Mouse (Mus musculus) T-helper 2 cell (primary cell): Measurements from ENCODE around the gene Trib3.

ENCODE experiments used
- in situ Hi-C: fragments of 300-600 bp; cut with MboI, MseI; formaldehyde crosslinking; loops from one replicate; pipeline ENCODE4 v1.15.1; 2025; ENCODE audit warnings: high pct_unique_total_duplicates

Trib3 gene

DNA sequence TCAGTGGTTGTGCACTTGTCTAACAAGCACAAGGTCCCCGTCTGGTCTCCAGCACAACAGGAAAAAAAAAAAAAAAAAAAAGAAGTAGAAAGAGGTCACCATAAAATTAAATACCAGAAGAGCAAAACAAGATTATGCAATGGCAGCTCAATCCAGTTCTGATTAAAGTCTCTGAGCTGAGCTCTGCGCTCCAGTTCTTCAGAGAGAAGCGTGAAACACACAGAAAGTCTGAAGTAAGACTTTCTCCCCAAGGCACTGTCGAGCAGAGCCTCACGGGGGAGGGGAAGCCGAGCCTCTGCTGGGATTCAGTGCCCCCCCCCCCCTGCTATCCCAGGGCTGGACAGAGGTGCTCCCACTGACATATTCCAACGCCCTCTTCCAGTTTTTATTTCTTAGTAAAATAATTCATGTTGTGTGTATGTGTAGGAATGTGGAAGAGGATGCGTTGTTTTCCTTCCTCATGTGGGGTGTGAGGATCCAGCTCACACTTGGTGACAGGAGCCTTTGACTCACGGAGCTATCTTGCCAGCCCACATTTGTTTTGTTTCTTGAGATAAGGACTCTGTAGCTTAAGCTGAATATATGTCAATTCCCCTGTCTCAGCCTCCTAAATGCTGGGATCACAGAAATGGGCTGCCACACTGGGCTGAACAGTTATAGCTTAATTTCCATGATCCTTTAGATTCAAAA lies 3.1 kb upstream of the Trib3 start:
- in situ Hi-C loops, result no loop called here

DNA sequence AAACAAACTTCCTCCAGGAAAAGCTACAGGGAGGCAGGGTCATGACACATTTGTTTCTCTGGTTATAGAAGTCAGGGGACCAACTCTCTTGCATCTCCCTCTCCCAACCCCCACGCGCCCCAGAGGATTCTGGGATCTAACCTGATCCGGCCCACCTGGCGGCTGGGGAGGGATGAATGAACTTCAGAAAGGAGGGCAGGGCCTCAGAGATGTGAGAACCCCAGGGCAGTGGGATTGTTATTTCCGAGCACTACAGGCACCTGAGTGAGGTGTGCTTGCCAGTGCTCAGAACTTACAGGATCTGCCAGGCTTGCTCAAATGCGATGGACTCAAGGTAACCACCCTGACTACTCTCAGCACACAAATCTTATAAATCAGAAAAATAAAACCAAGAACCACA lies 1.6 kb upstream of the Trib3 start:
- in situ Hi-C loops, result no loop called here

DNA sequence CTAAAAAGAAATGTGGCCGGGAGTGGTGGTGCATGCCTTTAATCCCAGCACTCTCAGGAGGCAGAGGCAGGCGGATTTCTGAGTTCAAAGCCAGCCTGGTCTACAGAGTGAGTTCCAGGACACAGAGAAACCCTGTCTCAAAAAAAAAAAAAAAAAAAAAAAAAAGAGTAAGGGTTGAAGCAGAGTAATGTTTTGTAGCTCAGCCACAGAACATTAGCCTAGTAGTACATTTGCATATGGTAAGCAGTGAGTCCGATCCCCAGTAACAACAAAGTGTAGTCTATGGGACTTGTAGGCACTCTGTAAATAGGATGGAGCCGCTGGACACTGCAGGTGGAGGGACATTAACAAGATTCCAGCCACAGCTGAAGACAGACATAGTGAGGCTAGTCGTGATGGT lies 1.1 kb upstream of the Trib3 start:
- in situ Hi-C loops, result no loop called here

DNA sequence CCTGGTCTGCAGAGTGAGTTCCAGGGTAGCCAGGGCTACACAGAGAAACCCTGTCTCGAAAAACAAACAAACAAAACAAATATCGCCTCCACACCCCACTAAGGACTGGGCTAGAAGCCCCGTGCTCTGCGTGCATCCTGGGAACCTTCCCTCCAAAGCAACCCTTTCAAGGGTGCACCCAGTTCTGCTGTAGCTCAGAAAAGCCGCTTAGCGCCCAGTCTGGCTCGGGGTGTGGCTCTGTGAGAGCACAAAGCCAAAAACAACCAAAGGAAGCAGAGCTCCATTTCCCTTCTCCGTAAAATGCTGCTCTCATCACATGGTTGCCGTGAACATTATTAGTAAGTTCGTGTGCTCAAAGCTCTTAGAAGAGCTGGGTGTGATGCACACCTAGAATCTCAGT lies 529 bp upstream of the Trib3 start:
- in situ Hi-C loops, result no loop called here

DNA sequence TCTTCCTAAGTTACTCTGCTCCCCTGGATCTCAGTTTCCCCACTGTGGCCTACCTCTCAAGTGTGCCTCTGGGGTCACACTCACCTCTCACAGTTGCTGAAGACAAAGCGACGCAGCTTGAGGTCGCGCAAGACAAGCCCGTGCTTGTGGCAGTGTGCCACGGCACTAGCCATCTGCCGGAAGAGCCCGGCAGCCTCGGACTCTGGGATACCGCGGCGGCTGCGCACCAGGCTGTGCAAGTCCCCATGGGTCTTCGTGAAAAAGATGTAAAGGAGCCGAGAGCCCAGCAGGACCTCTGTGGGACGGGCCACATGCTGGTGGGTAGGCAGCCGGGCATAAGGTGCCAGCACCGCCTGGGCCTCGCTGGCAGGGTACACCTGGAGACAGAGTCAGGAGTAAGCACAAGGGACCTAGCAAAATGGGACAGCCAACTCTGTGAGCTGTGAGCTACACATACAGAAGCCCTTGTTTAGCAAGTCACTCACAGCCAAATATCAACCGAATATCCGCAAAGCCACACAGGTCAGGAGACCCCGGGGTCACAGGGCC lies 4.1 kb downstream of the Trib3 start:
- in situ Hi-C loops, result no loop called here

DNA sequence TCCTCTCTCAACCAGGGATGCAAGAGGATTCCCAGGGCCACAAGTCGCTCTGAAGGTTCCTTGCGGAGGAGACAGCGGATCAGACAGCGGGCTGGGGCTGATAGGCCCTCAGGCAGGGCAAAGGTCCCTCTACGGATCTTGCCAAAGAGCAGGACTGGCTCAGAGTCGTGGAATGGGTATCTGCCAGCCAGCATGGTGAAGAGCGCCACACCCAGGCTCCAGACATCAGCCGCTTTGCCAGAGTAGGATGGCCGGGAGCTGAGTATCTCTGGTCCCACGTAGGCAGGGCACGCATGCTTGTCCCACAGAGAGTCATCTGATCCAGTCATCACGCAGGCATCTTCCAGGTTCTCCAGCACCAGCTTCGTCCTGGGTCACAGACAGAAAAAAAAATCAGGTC lies 5.5 kb downstream of the Trib3 start:
- in situ Hi-C loops, result no loop called here

DNA sequence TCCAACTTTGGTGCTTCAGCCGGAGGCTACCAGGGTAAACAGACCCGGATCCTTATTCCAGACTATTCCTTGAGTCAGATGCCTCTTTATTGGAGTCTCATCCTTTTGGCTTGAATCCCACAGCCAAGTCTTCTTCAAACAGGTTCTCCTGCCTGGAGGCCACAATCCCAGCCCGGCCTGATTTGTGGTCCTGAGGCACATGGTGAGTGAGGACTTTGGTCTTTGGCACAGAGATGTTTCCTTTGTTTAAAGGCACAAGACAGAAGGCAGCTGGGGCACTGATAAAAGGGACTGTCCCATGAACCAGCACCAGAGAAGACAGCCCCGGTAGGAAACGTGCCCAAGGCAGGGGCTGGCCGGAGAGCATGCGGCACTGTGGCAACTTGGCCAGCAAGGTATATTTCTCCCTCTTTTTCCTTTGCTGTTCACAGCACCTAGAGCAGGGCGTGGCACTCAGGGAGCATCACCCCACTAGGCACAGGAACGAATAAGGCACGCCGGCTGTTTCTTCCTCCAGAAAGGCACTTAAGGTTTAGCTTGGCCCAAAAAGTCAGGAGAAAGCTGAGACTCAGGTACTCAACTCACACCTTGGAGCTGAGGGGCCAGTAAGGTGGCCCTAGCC lies 6.1 kb downstream of the Trib3 start:
- in situ Hi-C loops, result no loop called here

DNA sequence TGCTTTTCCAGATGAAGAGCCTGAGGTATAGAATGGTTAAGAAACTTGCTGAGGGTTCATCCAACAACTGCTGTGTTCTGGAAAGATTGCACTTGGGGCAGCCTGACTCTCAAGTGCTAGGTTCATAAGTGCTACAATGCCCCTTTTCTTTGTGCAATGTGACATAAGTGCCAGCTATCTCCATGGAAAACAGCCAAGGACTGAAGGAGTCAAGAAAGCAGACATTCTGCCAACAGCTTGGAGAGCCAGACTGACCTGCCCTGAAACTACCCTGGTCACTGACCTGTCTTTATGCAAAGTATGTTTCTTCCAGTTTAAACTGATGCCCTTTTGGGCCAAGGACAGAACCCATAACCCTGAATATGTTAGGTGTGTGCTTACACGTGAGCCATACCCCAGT lies 7.0 kb downstream of the Trib3 start:
- in situ Hi-C loops, result no loop called here

DNA sequence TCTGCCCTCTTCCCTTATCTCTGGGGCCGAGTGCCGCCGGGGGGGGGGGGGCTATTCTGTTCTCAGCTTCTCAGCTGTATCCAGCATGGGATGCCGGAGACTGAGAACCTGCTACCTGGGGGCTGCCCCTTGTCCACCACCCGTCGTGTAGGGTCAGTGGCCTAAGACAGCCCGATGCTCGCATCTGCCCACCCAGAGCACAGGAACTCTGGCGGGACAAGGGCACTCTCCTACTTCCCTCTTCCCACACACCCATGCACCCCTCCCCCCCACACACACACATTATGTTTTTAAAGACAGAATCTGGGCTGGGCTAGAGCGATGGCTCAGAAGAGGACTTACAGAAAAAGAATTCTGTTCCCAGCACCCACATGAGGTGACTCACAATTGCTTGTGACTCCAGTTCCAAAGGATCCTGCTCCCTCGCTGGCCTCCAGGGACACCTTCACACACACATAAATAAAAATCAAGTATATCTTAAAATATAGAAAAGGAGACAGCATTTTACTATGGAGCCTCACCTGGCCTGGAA lies 8.5 kb downstream of the Trib3 start:
- in situ Hi-C loops, result no loop called here

DNA sequence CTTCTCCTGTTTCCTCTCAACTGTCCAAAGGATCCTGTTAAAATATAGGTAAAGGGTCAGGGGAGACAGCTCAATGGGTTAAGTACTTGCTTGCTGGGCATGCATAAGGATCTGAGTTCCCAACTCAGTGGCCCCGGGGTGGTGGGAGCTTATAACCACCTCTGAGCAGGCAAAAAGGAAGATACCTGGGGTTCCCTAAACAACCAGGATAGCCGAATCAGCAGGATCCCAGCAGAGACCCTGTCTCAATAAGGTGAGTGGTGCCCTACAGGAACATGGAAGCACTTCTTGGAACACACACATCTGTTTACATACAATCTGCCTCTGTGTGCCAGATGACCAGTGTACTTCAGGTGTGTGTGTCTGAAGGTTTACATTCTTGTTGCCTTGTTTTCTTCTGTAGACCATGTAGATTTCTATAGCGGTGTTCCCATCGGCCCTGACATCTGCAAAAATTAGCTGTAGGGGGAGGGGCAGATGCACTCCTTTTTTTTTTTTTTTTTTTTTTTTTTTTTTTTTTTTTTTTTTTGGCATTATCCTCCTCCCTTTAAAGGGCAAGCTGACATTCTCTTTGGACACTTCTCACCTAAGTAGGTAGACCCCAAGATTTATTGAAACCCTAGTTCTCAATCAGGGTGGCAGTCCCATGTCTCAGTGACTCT lies 10.4 kb downstream of the Trib3 start:
- in situ Hi-C loops, result no loop called here

DNA sequence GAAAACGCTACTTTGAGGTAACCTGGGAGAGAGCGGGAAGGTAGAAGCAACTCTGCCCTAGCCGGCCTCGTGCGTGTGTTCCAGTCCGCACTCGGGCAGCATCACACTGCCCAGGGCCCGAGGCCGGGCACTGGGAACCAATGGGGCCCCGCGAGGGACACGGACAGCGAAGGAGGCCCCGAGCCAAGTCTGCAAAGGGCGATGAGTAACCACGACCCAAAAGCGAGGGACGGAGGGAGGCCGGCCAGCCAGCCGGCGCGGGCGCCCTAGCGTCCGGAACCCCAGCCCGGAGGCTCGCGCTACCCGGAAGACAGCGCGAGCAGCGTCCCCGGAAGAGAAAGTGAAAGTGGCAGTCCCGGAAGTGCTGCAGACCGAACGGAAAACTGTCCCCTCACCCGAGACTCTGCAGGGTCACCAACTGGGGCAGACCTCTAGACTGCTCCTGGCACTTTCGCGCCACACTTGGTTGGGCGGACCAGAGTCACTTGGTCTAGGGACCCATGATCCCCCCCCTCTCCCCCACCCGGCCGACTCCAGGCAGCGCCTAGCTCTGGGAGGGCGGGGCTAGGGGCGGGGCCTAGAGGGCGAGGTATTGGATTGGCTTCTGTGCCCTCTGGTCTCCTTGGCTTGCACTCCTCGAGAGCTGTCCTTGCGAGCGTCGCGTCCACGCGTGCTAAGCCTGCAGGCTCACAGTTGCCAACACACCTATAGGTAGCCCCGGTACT lies 11.6 kb downstream of the Trib3 start, which contains the start of gene Rbck1:
TSS of gene Rbck1 (minus strand) at position 553 of the 725 bp plus-strand sequence.
- in situ Hi-C loops, result no loop called here

DNA sequence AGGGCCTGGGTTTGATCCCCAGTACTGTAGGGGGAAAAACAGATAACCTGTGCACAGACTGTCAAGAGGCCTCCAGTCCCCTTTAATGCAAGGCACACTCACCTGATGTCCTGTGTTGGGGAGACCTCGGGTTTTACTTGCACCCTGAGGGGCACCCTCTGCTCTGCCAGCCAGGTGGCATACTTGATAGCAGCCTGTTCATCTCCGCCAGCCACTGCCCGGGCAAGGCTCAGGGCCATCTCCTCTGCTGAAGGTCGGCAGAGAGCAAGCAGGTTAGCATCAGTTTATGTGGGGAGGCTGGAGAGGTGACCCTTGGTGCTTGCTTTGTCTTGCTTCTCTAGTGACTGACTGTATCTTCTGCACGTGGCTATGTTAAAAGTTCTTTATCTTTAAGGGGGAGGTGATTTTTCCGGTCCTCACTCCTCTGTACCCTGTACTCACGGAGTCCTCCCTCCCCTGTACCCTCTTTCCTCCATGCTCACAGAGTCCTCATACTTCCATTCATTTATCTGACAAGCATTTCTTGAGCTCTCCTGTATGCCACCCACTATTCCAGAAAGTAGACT lies 12.9 kb downstream of the Trib3 start:
- in situ Hi-C loops, result no loop called here

DNA sequence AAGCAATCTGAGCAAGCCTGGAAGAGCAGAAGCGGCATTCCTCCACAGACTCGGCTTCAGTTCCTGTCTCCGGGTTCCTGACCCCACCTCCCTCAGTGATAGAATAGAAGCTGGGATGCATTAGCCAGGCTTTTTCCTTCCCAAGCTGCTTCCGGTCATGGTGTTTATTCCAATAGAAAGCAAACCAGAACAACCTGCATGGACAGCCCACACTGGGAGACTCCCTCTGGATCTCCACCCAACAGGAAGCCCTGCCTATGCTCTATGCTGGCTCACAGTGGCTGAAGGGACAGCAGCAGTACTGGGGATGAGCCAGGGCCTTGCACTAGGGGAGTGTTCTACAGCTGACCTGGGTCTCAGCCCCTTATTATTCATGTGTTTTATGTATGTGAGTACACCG lies 15.9 kb downstream of the Trib3 start:
- in situ Hi-C loops, result no loop called here

DNA sequence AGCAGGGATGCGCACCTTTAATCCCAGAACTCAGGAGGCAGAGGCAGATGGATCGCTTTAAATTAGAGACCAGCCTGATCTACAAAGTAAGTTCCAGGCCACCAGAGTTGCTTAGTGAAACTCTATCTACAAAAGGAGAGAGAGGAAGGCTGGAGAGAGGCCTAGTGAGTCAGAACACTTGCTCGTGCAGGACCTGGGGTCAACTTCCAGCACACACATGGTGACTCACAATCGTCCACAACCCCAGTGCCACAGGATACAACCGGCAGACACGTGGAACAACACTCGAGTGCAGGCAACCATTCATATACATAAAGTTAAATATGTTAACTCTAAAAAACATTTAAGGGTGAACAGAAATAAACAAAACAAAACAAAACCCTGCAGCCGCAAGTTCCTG lies 17.2 kb downstream of the Trib3 start:
- in situ Hi-C loops, result no loop called here

DNA sequence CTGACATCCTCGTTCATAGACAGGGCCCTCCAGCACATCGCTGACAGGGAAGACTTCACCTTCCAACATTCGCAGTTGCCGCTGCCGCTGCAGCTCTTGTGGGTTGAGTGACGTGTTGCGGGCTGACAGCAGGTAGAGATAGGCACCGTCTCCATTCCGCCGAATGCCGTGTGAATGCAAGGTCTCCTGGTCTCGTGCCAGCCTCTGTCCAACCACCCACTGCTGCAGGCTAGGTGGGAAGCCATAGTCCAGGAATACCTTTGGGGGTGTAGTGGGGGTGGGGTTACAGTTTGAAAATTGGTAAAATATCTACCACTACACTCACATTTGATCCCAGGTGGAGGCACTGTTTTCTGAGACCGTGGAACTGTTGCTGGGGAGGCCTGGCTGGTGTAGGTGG lies 17.7 kb downstream of the Trib3 start:
- in situ Hi-C loops, result no loop called here

DNA sequence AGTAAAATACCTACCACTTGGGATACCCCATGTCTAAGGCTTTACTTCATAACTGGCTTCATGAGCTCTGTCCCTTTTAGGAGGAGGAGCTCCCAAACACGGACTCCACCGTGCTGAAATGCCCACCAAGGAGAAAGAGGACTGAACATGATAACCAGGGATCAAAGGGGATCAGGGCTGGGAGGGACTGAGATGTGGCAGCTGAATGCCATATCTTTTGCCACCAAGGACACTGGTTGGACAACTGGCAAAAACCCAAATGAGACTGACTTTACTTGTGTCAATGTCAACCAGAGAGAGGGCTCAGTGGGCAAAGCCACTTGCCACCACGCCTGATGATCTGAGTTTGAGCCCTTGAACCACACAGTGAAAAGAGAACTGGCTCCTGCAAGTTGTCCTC lies 19.0 kb downstream of the Trib3 start:
- in situ Hi-C loops, result no loop called here

DNA sequence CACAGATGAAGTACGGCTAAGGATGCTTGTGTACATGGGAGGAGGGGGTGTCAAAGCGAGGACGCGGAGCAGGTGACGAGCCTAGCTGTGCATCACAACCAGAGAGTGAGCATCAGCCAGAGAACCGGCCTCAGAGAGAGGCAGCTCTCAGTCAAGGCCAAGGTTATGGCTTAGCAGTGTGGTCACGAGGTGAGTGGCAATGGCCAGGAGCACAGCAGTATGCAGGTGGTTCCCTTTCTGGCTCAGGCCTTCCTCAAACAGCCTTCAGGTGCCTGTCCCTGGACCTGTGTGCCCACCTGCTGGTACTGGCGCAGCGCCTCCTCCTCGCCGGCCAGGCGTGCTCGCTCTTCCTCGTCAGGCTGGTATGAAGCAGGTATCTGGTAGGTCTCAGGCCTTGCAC lies 19.9 kb downstream of the Trib3 start:
- in situ Hi-C loops, result no loop called here

DNA sequence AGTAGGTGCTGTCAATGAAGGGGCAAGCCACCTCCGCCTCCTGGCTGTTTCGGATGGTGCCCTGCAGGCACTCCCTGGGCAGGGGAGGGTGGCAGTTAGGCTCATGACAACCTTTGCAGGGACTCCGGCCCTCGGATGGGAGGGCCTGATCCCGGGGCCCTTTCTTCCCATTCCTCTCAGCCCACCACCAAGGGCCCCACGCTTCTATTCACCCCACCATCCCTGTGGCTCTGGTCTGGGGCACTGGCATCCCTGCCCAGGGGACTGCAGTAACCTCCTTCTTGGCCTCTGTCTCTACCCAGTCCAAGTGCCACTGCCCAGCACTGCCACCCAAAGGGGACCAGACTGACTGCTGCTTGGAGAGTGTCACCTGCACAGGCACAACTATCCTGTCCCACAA lies 21.6 kb downstream of the Trib3 start:
- in situ Hi-C loops, result no loop called here

DNA sequence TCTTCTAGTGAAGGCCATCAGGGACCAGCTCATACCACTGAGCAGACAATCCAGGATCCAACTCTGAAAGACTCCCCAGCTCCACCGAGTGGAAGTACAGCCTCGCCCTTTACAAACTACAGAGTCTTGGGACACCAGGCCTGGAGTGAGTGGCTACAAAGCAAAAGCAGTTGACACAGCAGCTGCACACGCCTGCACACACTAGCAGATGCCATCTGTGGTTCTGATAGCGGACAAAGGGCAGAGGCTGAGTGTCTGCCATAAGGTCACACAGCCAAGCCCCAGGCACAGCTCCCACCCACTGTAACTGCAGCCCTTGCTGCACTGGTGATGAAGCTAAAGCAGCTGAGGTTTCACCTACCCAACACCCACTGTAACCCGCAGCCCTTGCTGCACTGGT lies 22.3 kb downstream of the Trib3 start:
- in situ Hi-C loops, result no loop called here

DNA sequence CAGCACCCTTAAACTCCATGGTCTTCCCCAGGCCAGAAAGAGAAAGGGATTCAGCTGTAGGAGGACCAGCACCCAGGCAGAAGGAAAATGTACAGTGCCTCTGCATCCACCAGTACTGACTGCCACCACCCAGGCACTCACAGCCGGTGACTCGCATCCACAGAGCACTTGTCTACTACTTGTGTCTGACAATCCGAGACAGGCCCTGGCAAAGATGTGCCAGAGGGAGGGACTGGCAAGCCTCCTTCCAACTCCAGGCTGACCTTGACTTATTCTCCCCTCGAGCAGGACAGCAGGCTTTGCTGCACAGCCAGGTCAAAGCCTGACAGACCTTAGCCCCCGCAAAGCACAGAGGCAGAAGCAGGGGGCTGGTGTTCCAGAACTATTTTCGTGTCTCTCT lies 26.8 kb downstream of the Trib3 start:
- in situ Hi-C loops, result no loop called here

DNA sequence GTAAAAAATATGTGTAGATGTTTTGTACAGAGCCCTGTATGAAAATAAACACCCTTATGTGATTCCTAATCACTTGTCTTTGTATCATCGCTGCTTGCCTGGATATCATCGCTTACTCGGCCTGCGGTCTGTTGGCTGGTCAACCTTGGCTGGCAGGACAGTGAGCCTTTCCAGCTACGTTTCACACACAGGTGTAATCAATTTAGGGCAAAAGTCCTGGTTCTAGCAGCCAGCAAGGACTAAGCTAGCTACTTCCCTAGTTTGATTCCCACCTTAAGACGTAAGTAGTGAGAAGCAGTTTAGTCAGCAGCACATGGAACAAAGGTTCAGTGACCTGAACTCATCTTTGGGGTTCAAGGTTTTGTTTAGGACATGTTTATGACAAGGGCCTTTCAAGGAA lies 29.9 kb downstream of the Trib3 start:
- in situ Hi-C loops, result no loop called here

DNA sequence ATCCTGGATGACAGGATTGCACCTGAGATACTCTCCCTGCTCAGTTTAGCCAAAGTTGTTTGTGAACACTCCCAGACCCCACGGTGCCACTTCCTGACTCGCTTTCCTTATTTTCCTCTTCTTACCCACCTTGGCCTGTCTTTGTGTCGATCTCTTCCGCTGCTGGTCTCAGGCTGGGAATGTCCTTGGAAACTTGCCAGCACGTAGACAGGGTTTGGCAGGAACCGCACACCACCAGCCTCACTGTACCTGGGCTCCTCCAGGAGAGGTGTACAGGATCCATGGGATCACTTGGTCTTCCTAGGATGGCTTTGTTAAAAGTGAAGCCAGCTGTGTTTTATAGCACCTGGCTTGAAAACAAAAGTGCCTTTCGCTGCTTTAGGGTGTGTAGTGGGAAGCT lies 30.8 kb downstream of the Trib3 start:
- in situ Hi-C loops, result no loop called here
